Mouse (Mus musculus) MEL (cell line): ENCODE measurements at regions not wholly inside any gene's neighbourhood (a gene's known extent, or its start where the extent isn't known, plus 50 kb on each side); places are given as distances from the start of the nearest gene placed in this dataset.

ENCODE experiments used
- DNase-seq: peaks from one replicate; pipeline ENCODE4 v3.0.0; 2011; ENCODE audit warnings: low read depth, low spot score
- H3K27ac ChIP-seq: 2 replicates; pipeline ENCODE4 v1.5.1; 2012; ENCODE audit warnings: low read depth, mild to moderate bottlenecking, control low read depth, low read length, moderate library complexity; ENCODE audit not compliant: control insufficient read depth
- H3K27me3 ChIP-seq, 2 experiments: fragments of 150-350 bp in 1 of 2; sonication (generic) in 1 of 2; 2 replicates each; pipeline ENCODE4 v1.6.1; 2012; ENCODE audit warnings: low read length in 2 of 2, mild to moderate bottlenecking in 2 of 2, improper control_type of control experiment in 1 of 2, moderate library complexity in 1 of 2; ENCODE audit not compliant: insufficient read depth in 2 of 2, control insufficient read depth in 1 of 2
- H3K36me3 ChIP-seq, 2 experiments: 2 replicates each; pipeline ENCODE4 v1.6.1; 2012 to 2014; ENCODE audit warnings: low read length in 2 of 2, improper control_type of control experiment in 1 of 2, inconsistent platforms in 1 of 2, mild to moderate bottlenecking in 1 of 2; ENCODE audit not compliant: insufficient read depth in 2 of 2, control insufficient read depth in 1 of 2
- H3K4me1 ChIP-seq, 2 experiments: fragments of 150-350 bp in 1 of 2; sonication (generic) in 1 of 2; 2 replicates each; pipeline ENCODE4 v1.6.1; 2012; ENCODE audit warnings: low read length in 2 of 2, improper control_type of control experiment in 1 of 2, mild to moderate bottlenecking in 1 of 2; ENCODE audit not compliant: insufficient read depth in 2 of 2, control insufficient read depth in 1 of 2
- H3K4me3 ChIP-seq, 2 experiments: fragments of 150-350 bp in 1 of 2; sonication (generic) in 1 of 2; 2 replicates each; pipeline ENCODE4 v1.5.1; 2012; ENCODE audit warnings: low read depth in 2 of 2, low read length in 2 of 2, mild to moderate bottlenecking in 2 of 2, moderate library complexity in 2 of 2, control low read depth in 1 of 2, improper control_type of control experiment in 1 of 2; ENCODE audit not compliant: control insufficient read depth in 1 of 2, insufficient read depth in 1 of 2
- H3K79me2 ChIP-seq: 2 replicates; pipeline ENCODE4 v1.6.1; 2012; ENCODE audit warnings: mild to moderate bottlenecking, low read length, moderate library complexity; ENCODE audit not compliant: control insufficient read depth, poor library complexity, insufficient read depth
- H3K9ac ChIP-seq: 2 replicates; pipeline ENCODE4 v1.6.1; 2012; ENCODE audit warnings: low read depth, mild to moderate bottlenecking, control low read depth, low read length, moderate library complexity; ENCODE audit not compliant: control insufficient read depth, poor library complexity, severe bottlenecking
- H3K9me3 ChIP-seq: fragments of 150-350 bp; sonication (generic); replicated peaks from 2 replicates; pipeline ENCODE4 v1.6.1; 2012; ENCODE audit warnings: mild to moderate bottlenecking, low read length, improper control_type of control experiment, moderate library complexity; ENCODE audit not compliant: insufficient read depth
- E2F4 ChIP-seq: IDR thresholded peaks from 2 replicates; pipeline ENCODE4 v1.6.1; 2011; ENCODE audit warnings: low read depth, low read length, improper control_type of control experiment, borderline replicate concordance
- GABPA ChIP-seq: IDR thresholded peaks from 2 replicates; pipeline ENCODE4 v1.6.1; 2012; ENCODE audit warnings: low read depth, mild to moderate bottlenecking, inconsistent platforms, low read length, improper control_type of control experiment, moderate library complexity
- GATA1 ChIP-seq: IDR thresholded peaks from 2 replicates; pipeline ENCODE4 v1.6.1; 2011; ENCODE audit warnings: low read depth, low read length, improper control_type of control experiment
- HCFC1 ChIP-seq: IDR thresholded peaks from 2 replicates; pipeline ENCODE4 v1.6.1; 2012; ENCODE audit warnings: low read depth, mild to moderate bottlenecking, inconsistent platforms, low read length, improper control_type of control experiment, moderate library complexity
- MEF2A ChIP-seq: IDR thresholded peaks from 2 replicates; pipeline ENCODE4 v1.6.1; 2014; ENCODE audit warnings: low read depth, mild to moderate bottlenecking, inconsistent platforms, low read length, improper control_type of control experiment; ENCODE audit not compliant: poor library complexity, insufficient replicate concordance, severe bottlenecking; ENCODE audit errors: extremely low read depth
- MXI1 ChIP-seq: IDR thresholded peaks from 2 replicates; pipeline ENCODE4 v1.6.1; 2011; ENCODE audit warnings: mild to moderate bottlenecking, low read depth, low read length, improper control_type of control experiment
- MYB ChIP-seq: IDR thresholded peaks from 2 replicates; pipeline ENCODE4 v1.6.1; 2011; ENCODE audit warnings: mild to moderate bottlenecking, low read depth, low read length, improper control_type of control experiment
- MYC ChIP-seq: IDR thresholded peaks from 2 replicates; pipeline ENCODE4 v1.6.1; 2011; ENCODE audit warnings: low read depth, mild to moderate bottlenecking, low read length, improper control_type of control experiment, moderate library complexity
- NELFE ChIP-seq: IDR thresholded peaks from 2 replicates; pipeline ENCODE4 v1.6.1; 2011; ENCODE audit warnings: low read depth, low read length, improper control_type of control experiment
- NRF1 ChIP-seq: IDR thresholded peaks from 2 replicates; pipeline ENCODE4 v1.6.1; 2014; ENCODE audit warnings: low read depth, mild to moderate bottlenecking, inconsistent platforms, low read length, improper control_type of control experiment, moderate library complexity; ENCODE audit not compliant: poor library complexity, insufficient read depth, severe bottlenecking
- POLR2A ChIP-seq, 2 experiments: IDR thresholded peaks; 2 replicates each; pipeline ENCODE4 v1.6.1; 2011 to 2012; ENCODE audit warnings: low read length in 2 of 2, mild to moderate bottlenecking in 2 of 2, control low read depth in 1 of 2, improper control_type of control experiment in 1 of 2, low read depth in 1 of 2, moderate library complexity in 1 of 2; ENCODE audit not compliant: control insufficient read depth in 1 of 2, insufficient read depth in 1 of 2, poor library complexity in 1 of 2
- POLR2AphosphoS2 ChIP-seq: IDR thresholded peaks from 2 replicates; pipeline ENCODE4 v1.6.1; 2011; ENCODE audit warnings: low read length, improper control_type of control experiment
- RCOR1 ChIP-seq: IDR thresholded peaks from 2 replicates; pipeline ENCODE4 v1.6.1; 2012; ENCODE audit warnings: low read depth, mild to moderate bottlenecking, inconsistent platforms, low read length, improper control_type of control experiment
- SIN3A ChIP-seq: IDR thresholded peaks from 2 replicates; pipeline ENCODE4 v1.6.1; 2012; ENCODE audit warnings: low read length, improper control_type of control experiment, inconsistent platforms
- SMC3 ChIP-seq: IDR thresholded peaks from 2 replicates; pipeline ENCODE4 v1.6.1; 2011; ENCODE audit warnings: low read depth, low read length, improper control_type of control experiment
- TAL1 ChIP-seq: IDR thresholded peaks from 2 replicates; pipeline ENCODE4 v1.6.1; 2012; ENCODE audit warnings: mild to moderate bottlenecking, inconsistent platforms, low read length, moderate library complexity, mixed read lengths
- TCF12 ChIP-seq: IDR thresholded peaks from 2 replicates; pipeline ENCODE4 v1.6.1; 2014; ENCODE audit warnings: low read depth, mild to moderate bottlenecking, inconsistent platforms, low read length, improper control_type of control experiment, moderate library complexity
- UBTF ChIP-seq: IDR thresholded peaks from 2 replicates; pipeline ENCODE4 v1.6.1; 2012; ENCODE audit warnings: low read depth, mild to moderate bottlenecking, inconsistent platforms, low read length, improper control_type of control experiment, moderate library complexity, borderline replicate concordance; ENCODE audit not compliant: insufficient read depth
- USF1 ChIP-seq: IDR thresholded peaks from 2 replicates; pipeline ENCODE4 v1.6.1; 2014; ENCODE audit warnings: low read depth, mild to moderate bottlenecking, inconsistent platforms, low read length, improper control_type of control experiment, moderate library complexity
- USF2 ChIP-seq, 2 experiments: IDR thresholded peaks; 2 replicates each; pipeline ENCODE4 v1.6.1; 2011 to 2012; ENCODE audit warnings: improper control_type of control experiment in 2 of 2, low read length in 2 of 2, borderline replicate concordance in 1 of 2, inconsistent platforms in 1 of 2, low read depth in 1 of 2, mild to moderate bottlenecking in 1 of 2; ENCODE audit not compliant: insufficient read depth in 1 of 2
- ZC3H11A ChIP-seq: IDR thresholded peaks from 2 replicates; pipeline ENCODE4 v1.6.1; 2012; ENCODE audit warnings: low read depth, mild to moderate bottlenecking, inconsistent platforms, low read length, improper control_type of control experiment
- ZKSCAN1 ChIP-seq: IDR thresholded peaks from 2 replicates; pipeline ENCODE4 v1.6.1; 2012; ENCODE audit warnings: low read depth, mild to moderate bottlenecking, inconsistent platforms, low read length, improper control_type of control experiment, moderate library complexity
- ZMIZ1 ChIP-seq: IDR thresholded peaks from 2 replicates; pipeline ENCODE4 v1.6.1; 2012; ENCODE audit warnings: low read depth, mild to moderate bottlenecking, inconsistent platforms, low read length, improper control_type of control experiment, moderate library complexity
- ZNF384 ChIP-seq: IDR thresholded peaks from 2 replicates; pipeline ENCODE4 v1.6.1; 2012; ENCODE audit warnings: low read depth, mild to moderate bottlenecking, inconsistent platforms, low read length, improper control_type of control experiment

DNA sequence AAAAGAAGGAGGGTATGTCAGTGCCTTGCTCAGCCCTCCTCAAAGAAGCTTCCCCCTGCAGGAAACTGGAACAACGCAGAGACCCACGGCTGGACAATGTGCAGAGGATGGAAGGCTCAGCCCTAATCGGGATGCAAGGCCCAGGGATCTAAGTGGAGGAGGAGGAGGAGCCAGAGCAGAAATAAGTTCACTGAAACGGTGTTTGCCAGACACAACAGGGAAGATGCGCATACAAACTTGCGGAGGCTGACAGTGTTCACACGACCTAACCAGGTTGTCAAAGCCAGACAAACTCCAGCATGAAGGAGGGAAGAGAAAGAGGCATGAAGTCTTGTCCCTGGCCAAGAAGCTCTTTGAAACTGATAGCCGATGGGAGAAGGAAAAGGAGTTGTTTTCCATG, 98.3 kb downstream of the Sall1 start:
- Histone ChIP-seq H3K36me3 (no peaks in the 10 kb centered on the region), H3K9ac (no peak overlapping the region), H3K9me3 (no peaks in the 10 kb centered on the region), H3K4me1 (no peaks in the 10 kb centered on the region), H3K27ac (no peak overlapping the region), H3K79me2 (no peaks in the 10 kb centered on the region), H3K27me3 (no peaks in the 10 kb centered on the region), H3K4me3 (no peak overlapping the region)
- TF ChIP-seq MEF2A (no peak), TCF12 (no peak), ZC3H11A (no peak), E2F4 (no peak), ZKSCAN1 (no peak), UBTF (no peak), MYC (no peak), TAL1 (no peak), MYB (no peak), RCOR1 (no peak), GABPA (no peak), ZNF384 (no peak), USF1 (no peak), SMC3 (no peak), SIN3A (no peak), ZMIZ1 (no peak), GATA1 (no peak)
- DNase-seq = no peak

DNA sequence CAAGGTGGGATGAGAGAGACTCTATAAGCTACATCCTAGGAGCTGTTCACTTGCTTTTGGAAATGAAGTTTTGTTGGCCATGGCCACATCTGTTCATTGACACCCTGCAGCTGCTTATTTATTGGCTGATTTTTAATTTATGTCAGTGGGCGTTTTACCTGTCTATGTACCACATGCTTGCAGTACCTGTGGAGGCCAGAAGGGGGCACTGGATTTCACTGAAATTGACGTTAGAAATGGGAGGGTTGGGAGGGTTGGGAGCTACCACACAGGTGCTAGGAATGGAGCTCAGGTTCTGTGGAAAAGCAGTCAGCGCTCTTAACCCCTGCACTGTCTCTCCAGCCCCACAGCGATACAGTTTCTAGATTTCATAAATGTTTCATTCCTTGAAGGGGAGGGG, 99.9 kb downstream of the Sall1 start:
- no peaks in the 10 kb centered on the region for H3K27me3 ChIP-seq
- H3K36me3 ChIP-seq = no peaks in the 10 kb centered on the region
- TF ChIP-seq ZMIZ1 (no peak), POLR2A (IDR thresholded peaks at IDR 0.05; ENCODE audit: control insufficient read depth in 1 of 2, insufficient read depth in 1 of 2, low read depth in 1 of 2, low read length in 2 of 2, poor library complexity in 1 of 2) (no peak), SMC3 (no peak), MYB (no peak), MXI1 (no peak), SIN3A (no peak), USF2 (IDR thresholded peaks at IDR 0.05; ENCODE audit: borderline replicate concordance in 1 of 2, insufficient read depth in 1 of 2, low read depth in 1 of 2, low read length in 2 of 2) (no peak), E2F4 (no peak), NRF1 (no peak), POLR2AphosphoS2 (no peak), GATA1 (no peak), ZNF384 (no peak), ZKSCAN1 (no peak), MEF2A (no peak), NELFE (no peak), HCFC1 (no peak)
- no peaks in the 10 kb centered on the region for H3K9me3 ChIP-seq
- no peak overlapping the region for H3K9ac ChIP-seq
- no peaks in the 10 kb centered on the region for H3K4me1 ChIP-seq
- H3K79me2 ChIP-seq = no peaks in the 10 kb centered on the region
- no peak overlapping the region for H3K4me3 ChIP-seq
- H3K27ac ChIP-seq = no peak overlapping the region
- DNase-seq = peak; percentile 1
